Mouse (Mus musculus) limb, embryonic 15.5 days (tissue): Measurements from ENCODE around the gene Etv2. TPM values are rescaled to one million over a fixed set of nuclear protein-coding genes. Genes with fewer than 3 reads are reported as not detected.
A peak's percentile ranks its signal among the peaks of the same experiment; 100 is the strongest.

ENCODE experiments used
- ATAC-seq: fragments of 200-750 bp; cut with Nextera tagmentation; 2 replicates; pipeline ENCODE4 v1.8.0; 2017; ENCODE audit warnings: low read depth, moderate TSS enrichment; ENCODE audit not compliant: insufficient number of reproducible peaks, low FRiP score, low TSS enrichment
- H3K27ac ChIP-seq: fragments of 300-500 bp; sonication (generic); 2 replicates; pipeline ENCODE4 v1.5.1; 2015; ENCODE audit warnings: moderate library complexity, mild to moderate bottlenecking, inconsistent platforms
- H3K27me3 ChIP-seq: fragments of 300-500 bp; sonication (generic); 2 replicates; pipeline ENCODE4 v1.6.1; 2015; ENCODE audit warnings: inconsistent platforms
- H3K36me3 ChIP-seq: fragments of 300-500 bp; sonication (generic); 2 replicates; pipeline ENCODE4 v1.6.1; 2015; ENCODE audit warnings: inconsistent platforms
- H3K4me1 ChIP-seq: fragments of 300-500 bp; sonication (generic); 2 replicates; pipeline ENCODE4 v1.6.1; 2015; ENCODE audit warnings: inconsistent platforms
- H3K4me2 ChIP-seq: fragments of 300-500 bp; sonication (generic); 2 replicates; pipeline ENCODE4 v1.6.1; 2015; ENCODE audit warnings: mild to moderate bottlenecking, inconsistent platforms
- H3K4me3 ChIP-seq: fragments of 300-500 bp; sonication (generic); 2 replicates; pipeline ENCODE4 v1.5.1; 2015; ENCODE audit warnings: mild to moderate bottlenecking, inconsistent platforms
- H3K9ac ChIP-seq: fragments of 300-500 bp; sonication (generic); 2 replicates; pipeline ENCODE4 v1.6.1; 2015; ENCODE audit warnings: inconsistent platforms
- H3K9me3 ChIP-seq: fragments of 300-500 bp; sonication (generic); 2 replicates; pipeline ENCODE4 v1.6.1; 2016; ENCODE audit warnings: inconsistent platforms
- WGBS: fragments of 180-500 bp; shearing (Covaris S2); methylation state at CpG from one replicate; pipeline ENCODE4 v1.1.7; 2015; 5-methylcytosine and 5-hydroxymethylcytosine counted together
- polyA plus RNA-seq: library from polyadenylated mRNA; unstranded; fragments of >200 nt; fragmentation: Nextera tagmentation; extraction: Ambion mirVana; gene quantifications from 2 replicates; pipeline ENCODE4 v1.2.1, GENCODE M21; 2015

Gene Etv2
- polyA plus RNA-seq: not detected in 2 replicates

DNA sequence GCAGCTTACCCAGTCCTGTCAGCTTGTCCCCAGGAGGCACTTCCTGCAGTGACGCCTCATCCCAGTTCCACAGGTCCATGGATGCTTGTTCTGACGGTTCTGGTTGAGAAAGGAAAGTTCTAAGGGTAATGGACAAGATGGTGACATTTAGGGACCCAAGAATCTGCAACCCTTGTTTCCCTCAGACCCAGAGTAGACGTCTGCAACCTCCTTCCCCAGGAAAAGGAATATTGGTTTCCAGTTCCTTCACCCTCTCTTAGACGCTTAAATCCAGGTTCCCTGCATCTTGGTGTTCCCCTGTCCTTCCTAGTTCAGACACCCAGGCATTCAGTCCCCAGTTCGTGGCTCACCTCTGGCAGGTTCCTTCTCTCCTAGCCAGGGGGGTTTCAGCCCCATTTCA lies at the start of gene Etv2:
Gene Etv2, minus strand, starts transcription at position 101 of the 400 bp plus-strand sequence.
- H3K27ac ChIP-seq: no peak within 1 kb of the TSS
- H3K4me1 ChIP-seq: peaks cover 16% of the 10 kb centered on the region
- ATAC-seq: no peak
- 8% methylated on average over 5 of the region's 5 CpGs for WGBS
- H3K9me3 ChIP-seq: no peaks in the 10 kb centered on the region
- H3K27me3 ChIP-seq: peaks cover 51% of the 10 kb centered on the region
- H3K36me3 ChIP-seq: peaks cover 9% of the 10 kb centered on the region
- H3K4me2 ChIP-seq: peak within 1 kb of the TSS; percentile 33
- H3K4me3 ChIP-seq: peak within 1 kb of the TSS; percentile 18
- no peak within 1 kb of the TSS for H3K9ac ChIP-seq

DNA sequence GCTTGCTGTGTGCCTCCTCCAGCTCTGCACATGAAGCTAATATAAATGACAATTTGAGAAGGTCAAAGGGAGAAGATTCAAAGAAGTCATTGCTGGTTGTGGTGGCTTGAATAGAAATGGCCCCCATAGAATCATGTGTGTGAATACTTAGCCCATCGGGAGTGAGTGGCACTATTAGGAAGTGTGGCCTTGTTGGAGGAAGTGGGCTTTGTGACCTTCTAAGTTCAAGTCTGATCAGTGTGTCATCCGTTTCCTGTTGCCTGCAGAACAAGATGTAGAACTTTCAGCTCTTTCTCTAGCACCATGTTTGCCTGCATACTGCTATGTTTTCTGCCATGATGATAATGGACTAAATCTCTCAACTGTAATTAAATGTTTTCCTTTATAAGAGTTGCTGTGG lies 47.8 kb upstream of the Etv2 start:
- 75% methylated on average over 2 of the region's 2 CpGs for WGBS

DNA sequence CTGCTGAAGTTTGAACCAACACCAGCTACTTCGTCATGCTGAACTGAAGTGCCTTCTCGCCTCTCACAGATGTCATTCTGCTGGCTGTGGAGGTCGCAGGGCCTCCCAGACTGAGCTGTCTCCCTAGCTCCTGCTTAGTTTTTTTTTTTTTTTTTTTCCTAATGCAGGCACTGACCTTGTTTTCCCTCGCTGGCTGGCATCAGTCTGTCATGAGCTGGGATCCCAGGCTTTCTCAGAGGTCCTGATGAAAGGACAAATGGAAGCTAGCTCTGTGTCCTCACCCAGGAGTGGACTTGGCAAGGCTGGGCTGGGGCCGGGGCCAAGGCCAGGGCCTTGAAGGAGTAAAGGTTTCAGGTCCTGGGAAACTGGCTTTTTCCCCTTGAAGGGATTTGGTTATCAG lies 46.2 kb upstream of the Etv2 start:
- WGBS: 57% methylated on average over 5 of the region's 5 CpGs
- no peak overlapping the region for H3K9ac ChIP-seq
- no peaks in the 10 kb centered on the region for H3K9me3 ChIP-seq
- ATAC-seq: no peak
- H3K4me3 ChIP-seq: no peak overlapping the region
- no peak overlapping the region for H3K4me2 ChIP-seq
- peaks cover 5% of the 10 kb centered on the region; the same call in 1 of the 2 replicates for H3K27me3 ChIP-seq
- no peak overlapping the region for H3K27ac ChIP-seq
- H3K4me1 ChIP-seq: no peaks in the 10 kb centered on the region
- H3K36me3 ChIP-seq: no peaks in the 10 kb centered on the region

More for the DNA sequence above, 47.8 kb upstream of the Etv2 start:
- H3K4me1 ChIP-seq: no peaks in the 10 kb centered on the region
- no peak overlapping the region for H3K9ac ChIP-seq
- no peaks in the 10 kb centered on the region for H3K36me3 ChIP-seq
- ATAC-seq: no peak
- H3K27me3 ChIP-seq: peaks cover 19% of the 10 kb centered on the region
- H3K4me3 ChIP-seq: no peak overlapping the region
- no peak overlapping the region for H3K4me2 ChIP-seq
- no peaks in the 10 kb centered on the region for H3K9me3 ChIP-seq
- H3K27ac ChIP-seq: no peak overlapping the region

DNA sequence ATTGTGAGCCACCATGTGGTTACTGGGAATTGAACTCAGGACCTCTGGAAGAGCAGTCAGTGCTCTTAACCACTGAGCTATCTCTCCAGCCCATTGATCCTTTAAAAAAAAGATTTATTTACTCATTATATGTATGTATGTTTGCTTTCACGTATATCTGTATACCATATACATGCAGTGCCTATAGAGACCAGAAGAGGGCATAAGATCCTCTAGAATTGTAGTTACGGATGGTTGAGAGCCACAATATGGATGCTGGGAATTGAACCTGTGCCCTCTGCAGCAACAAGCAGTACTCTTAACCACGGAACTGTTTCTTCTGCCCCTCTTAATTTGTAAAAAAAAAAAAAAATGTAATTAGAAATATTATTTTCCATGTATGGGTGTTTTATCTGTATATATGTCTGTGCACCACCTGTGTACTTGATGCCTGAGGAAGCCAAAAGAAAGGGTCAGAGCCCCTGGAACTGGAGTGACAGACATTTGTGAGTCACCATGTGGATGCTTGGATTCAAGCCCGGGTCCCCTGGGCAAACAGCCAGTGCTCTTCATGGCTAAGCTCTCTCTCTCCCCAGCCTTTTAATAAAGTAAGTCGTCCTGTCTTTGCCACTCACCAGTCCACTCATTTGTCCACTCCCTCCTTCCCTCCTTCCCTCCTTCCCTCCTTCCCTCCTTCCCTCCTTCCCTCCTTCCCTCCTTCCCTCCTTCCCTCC lies 42.8 kb upstream of the Etv2 start:
- Histone ChIP-seq H3K9ac (no peak overlapping the region), H3K27ac (no peak overlapping the region), H3K4me2 (no peak overlapping the region), H3K4me1 (no peaks in the 10 kb centered on the region), H3K36me3 (no peaks in the 10 kb centered on the region), H3K4me3 (no peak overlapping the region), H3K27me3 (no peaks in the 10 kb centered on the region), H3K9me3 (no peaks in the 10 kb centered on the region)
- ATAC-seq: no peak
- WGBS: 61% methylated on average over 5 of the region's 5 CpGs

DNA sequence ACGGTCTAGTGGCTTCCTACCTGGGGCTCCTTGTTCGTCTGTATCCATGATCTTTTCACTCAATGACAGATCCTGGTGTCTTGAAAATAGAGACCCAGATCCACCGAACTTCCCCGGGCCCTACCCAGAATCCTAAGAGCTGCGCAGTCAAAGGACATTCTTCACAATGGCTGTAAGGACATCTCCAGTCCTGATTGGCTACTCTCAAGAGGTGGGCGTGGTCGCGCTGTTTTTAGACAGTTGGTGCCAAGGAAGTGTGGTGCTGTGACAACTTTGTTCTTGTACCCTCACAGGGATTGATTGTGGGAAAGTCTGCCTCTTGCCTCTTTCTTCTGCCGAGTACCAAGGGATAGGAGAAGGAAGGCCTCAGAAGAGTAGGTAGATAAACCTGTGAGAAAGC lies 35.8 kb upstream of the Etv2 start, which contains the start of gene Pmis2:
Gene Pmis2, minus strand, starts transcription at position 126 of the 400 bp plus-strand sequence.
- Histone ChIP-seq H3K4me2 (no peak within 1 kb of the TSS), H3K36me3 (no peaks in the 10 kb centered on the region), H3K27ac (no peak within 1 kb of the TSS), H3K9ac (no peak within 1 kb of the TSS), H3K27me3 (no peaks in the 10 kb centered on the region), H3K9me3 (no peaks in the 10 kb centered on the region), H3K4me3 (no peak within 1 kb of the TSS), H3K4me1 (no peaks in the 10 kb centered on the region)
- WGBS: 63% methylated on average over 9 of the region's 9 CpGs
- no peak for ATAC-seq

DNA sequence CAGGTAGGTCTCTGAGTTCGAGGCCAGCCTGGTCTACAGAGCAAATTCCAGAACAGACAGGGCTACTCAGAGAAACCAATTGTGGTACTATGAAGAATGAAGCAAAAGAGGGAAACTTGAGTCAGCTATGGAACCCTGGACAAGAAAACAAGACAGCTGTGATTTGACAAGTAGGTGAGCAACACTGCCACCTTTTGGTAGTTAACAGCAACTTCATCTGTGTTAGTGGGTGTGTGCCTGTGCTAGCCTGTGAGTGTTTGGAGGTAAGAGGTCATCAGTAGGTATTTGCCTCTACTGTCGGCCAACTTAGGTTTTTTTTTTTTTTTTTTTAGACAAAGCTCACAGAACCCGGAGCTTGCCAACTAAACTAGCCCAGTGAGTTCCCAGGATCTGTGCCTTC lies 33.6 kb upstream of the Etv2 start:
- H3K27me3 ChIP-seq: no peaks in the 10 kb centered on the region
- H3K4me3 ChIP-seq: no peak overlapping the region
- WGBS: 30% methylated on average over 3 of the region's 3 CpGs
- H3K4me1 ChIP-seq: peaks cover 8% of the 10 kb centered on the region; the same call in 1 of the 2 replicates
- H3K9ac ChIP-seq: no peak overlapping the region
- ATAC-seq: no peak
- no peaks in the 10 kb centered on the region for H3K9me3 ChIP-seq
- H3K4me2 ChIP-seq: no peak overlapping the region
- H3K36me3 ChIP-seq: no peaks in the 10 kb centered on the region
- no peak overlapping the region for H3K27ac ChIP-seq

DNA sequence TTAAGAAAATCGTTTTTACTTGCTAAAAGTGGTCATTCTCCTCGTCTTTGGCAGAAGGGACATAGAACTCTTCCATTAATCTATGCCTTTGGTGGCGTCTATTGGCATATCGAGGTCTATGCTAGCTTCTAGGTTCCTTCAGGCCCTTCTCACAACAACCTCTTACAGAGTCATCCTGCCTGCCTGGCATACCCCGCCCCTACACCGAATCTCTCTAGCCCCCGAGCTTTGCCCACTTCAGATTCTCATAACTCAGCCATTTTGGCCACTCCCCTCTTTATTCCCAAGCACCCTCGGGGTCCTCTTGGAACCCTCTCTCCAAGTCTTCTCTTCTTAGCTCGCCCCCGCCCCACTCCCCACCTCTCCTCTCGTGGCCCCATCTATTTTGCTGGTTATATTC lies 29.7 kb upstream of the Etv2 start:
- H3K9me3 ChIP-seq: no peaks in the 10 kb centered on the region
- WGBS: 3% methylated on average over 11 of the region's 11 CpGs
- peaks cover 9% of the 10 kb centered on the region; the same call in 1 of the 2 replicates for H3K4me1 ChIP-seq
- peak overlapping the region; percentile 73; the same call in 1 of the 2 replicates for H3K9ac ChIP-seq
- H3K27me3 ChIP-seq: no peaks in the 10 kb centered on the region
- peaks cover 15% of the 10 kb centered on the region for H3K36me3 ChIP-seq
- no peak for ATAC-seq
- H3K27ac ChIP-seq: peak overlapping the region; percentile 33; the same call in 1 of the 2 replicates
- H3K4me3 ChIP-seq: peak overlapping the region; percentile 71
- peak overlapping the region; percentile 84 for H3K4me2 ChIP-seq

DNA sequence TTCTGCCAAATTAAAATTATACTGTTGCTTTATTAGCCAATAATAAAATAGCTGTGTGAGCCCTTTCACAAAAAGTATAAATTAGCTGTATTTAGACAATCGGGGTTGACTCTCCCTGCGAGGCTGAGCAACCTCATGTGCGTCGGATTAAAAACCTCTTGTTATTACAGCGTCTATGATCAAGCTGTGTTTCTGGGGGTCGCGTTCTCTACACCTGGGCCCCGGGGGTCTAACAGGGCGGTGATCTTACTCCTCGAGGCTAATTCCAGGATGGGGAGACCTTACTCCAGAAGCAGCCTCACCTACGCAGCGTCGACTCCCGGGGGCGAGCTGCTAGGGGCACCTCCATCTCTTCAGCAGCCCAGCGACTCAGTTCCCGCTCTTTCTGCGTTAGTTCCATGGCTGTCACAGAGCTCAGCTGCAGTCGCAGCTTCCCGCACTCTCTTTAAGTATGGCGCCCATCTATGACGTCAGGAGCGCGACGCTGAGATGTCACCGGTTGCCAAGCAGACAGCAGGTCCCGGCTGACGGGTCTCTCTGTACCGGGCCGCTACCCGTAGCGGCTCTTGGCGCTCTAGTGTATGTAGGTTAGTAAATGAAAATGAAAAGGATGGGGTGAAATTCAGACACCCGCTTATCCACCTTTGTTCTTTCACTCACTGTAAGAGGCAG lies 29.0 kb upstream of the Etv2 start, which contains the start of gene Haus5:
Gene Haus5, minus strand, starts transcription at position 466 of the 672 bp plus-strand sequence.
- Histone ChIP-seq H3K36me3 (peaks cover 22% of the 10 kb centered on the region), H3K9me3 (no peaks in the 10 kb centered on the region), H3K9ac (peak within 1 kb of the TSS; percentile 73), H3K4me2 (peak within 1 kb of the TSS; percentile 84), H3K27me3 (no peaks in the 10 kb centered on the region), H3K27ac (peak within 1 kb of the TSS; percentile 70), H3K4me3 (peak within 1 kb of the TSS; percentile 71), H3K4me1 (peaks cover 9% of the 10 kb centered on the region; the same call in 1 of the 2 replicates)
- WGBS: under 1% methylated on average over 34 of the region's 34 CpGs
- ATAC-seq: peak; percentile 85

DNA sequence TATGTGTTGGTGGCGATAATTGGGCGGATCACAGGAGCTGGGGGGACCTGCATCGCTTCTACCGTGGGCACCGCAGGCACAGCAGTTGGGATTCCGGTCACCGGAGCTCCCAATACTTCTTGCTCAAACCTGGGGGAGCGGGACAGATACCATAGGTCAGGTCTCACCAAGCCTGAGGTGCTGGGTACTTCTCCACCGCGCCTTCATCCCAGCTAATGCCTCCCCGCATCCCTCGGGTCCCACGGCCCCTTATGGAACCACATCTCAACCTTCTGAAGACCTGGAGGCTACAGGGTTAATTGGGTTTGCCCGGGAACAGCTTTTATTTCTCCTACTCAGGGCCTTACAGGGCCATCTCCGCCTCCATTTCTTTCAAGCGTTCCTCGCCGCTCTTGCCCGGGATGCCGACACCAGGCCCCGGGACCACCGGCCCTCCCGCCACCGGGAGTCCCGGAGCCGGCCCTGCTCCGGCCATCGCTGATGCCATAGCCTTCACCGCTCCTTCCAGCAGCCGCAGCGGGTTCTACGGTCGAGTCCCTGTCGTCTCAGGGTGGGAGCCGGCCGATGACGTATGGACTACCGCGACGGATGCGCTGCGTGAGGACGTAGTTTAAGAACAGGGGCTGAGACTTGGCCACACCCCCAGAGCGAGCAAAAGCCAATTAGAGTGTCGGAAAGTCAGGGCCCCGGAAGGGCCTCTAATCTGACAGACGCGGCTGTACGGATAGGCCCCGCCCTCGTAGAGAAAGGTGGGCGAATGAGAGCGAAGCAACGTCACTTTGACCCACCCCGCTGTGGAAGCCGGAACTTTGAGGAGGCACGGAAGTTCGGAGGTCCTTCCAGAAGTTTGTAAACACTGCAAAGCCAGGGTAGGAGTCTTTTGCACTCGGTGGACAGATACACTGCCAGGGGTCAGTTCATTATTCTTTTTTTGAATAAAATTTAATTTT lies 14.2 kb upstream of the Etv2 start, which contains the start of gene Rbm42:
Gene Rbm42, minus strand, starts transcription at position 727 of the 950 bp plus-strand sequence.
- Histone ChIP-seq H3K27ac (peak within 1 kb of the TSS; percentile 58; the same call in 1 of the 2 replicates), H3K4me3 (peak within 1 kb of the TSS; percentile 89), H3K4me2 (peak within 1 kb of the TSS; percentile 90), H3K9me3 (no peaks in the 10 kb centered on the region), H3K27me3 (no peaks in the 10 kb centered on the region), H3K36me3 (peaks cover 59% of the 10 kb centered on the region), H3K4me1 (peaks cover 14% of the 10 kb centered on the region), H3K9ac (peak within 1 kb of the TSS; percentile 95)
- ATAC-seq: peak; percentile 98
- WGBS: 2% methylated on average over 59 of the region's 59 CpGs

DNA sequence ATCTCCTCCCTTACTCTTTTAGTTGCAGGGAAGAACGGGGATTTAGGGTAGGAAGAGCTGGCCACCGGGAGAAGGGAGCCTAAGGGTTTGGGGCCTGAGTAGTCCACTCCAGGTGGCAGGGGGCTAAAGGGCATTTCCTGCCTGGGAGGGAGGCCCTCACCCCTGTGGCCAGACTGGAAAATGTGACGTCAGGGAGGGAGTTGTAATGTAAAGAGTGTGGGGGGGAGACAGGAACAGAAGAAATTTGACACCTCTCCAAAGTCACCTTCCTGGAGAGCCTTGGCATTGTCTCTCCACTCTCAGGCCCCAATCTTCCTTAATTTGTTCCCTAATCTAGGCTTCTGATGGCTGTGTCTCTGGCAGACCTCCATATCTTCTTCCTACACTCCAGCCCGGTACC lies 3.4 kb upstream of the Etv2 start:
- H3K4me1 ChIP-seq: peaks cover 10% of the 10 kb centered on the region
- H3K9me3 ChIP-seq: no peaks in the 10 kb centered on the region
- no peak overlapping the region for H3K4me3 ChIP-seq
- peaks cover 26% of the 10 kb centered on the region for H3K27me3 ChIP-seq
- H3K9ac ChIP-seq: no peak overlapping the region
- 19% methylated on average over 4 of the region's 4 CpGs for WGBS
- H3K4me2 ChIP-seq: no peak overlapping the region
- H3K36me3 ChIP-seq: peaks cover 43% of the 10 kb centered on the region
- H3K27ac ChIP-seq: no peak overlapping the region
- ATAC-seq: no peak

DNA sequence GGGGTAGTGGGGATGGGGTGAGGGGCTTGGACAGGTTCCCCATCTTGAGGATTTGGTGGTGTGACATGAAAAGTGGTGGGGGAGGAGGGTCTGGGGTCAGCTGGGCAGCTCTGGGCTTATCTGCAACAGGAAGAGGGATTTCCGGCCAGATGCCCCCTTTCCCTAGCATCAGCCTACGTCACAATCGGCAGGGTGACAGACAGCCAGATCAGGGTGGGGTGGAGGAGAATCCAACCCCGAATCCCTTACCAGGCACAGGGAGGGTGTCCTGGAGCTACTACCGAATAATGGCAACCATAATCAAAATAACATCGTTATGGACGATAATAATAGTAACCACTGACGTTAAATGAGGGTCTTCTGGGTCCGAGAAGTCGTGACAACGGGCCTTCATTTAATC lies 743 bp upstream of the Etv2 start:
- no peak for ATAC-seq
- Histone ChIP-seq H3K36me3 (peaks cover 16% of the 10 kb centered on the region), H3K9ac (no peak overlapping the region), H3K4me2 (no peak overlapping the region), H3K4me1 (peaks cover 16% of the 10 kb centered on the region), H3K27ac (no peak overlapping the region), H3K4me3 (no peak overlapping the region), H3K27me3 (peaks cover 46% of the 10 kb centered on the region), H3K9me3 (no peaks in the 10 kb centered on the region)
- 17% methylated on average over 11 of the region's 11 CpGs for WGBS
